Mouse (Mus musculus): Measurements from ENCODE around the gene Ryr3. TPM values are rescaled to one million over a fixed set of nuclear protein-coding genes. Genes with fewer than 3 reads are reported as not detected.

Ryr3 gene
- polyA plus RNA-seq, 1 experiment: 5.3 TPM

DNA sequence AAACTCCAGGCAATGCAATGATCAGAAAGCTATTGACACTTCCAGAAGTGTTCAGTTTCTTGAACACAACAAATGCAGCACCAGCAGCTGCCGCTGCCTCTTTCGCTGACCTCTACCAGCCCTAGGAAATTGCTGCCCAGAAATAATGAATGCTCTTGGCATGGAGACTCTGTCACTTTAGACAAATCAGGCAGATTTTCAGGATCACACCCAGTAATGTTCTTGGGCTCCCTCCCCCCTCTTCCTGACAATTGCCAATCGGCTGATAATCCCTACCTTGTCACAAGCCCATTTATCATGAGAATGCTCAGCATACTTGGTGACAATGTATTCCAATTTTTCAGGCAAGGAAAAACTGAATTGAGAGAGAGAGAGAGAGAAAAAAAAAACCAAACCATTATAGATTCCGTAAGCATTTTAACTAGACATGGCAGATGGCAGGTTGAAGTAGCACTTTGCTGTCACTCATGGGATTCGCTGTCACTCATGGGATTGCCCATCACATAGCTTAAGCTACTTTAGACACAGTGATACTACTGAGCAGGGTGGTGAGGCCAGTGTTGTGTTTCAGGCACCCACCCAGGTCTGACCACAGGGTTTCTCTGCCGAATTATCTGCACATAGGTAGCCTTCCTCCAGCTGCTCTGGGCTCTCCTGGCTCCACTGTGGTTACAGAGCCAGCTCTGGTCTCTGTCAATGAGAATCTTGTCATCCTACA, 455.5 kb downstream of the Ryr3 start:
- no peaks in the 10 kb centered on the region for H3K79me2 ChIP-seq (ENCODE audit: control insufficient read depth, insufficient read depth)
- no peaks in the 10 kb centered on the region for H3K36me3 ChIP-seq (ENCODE audit: control insufficient read depth, insufficient read depth)
- H3K4me3 ChIP-seq: no peak overlapping the region
- TF ChIP-seq TCF12 (IDR thresholded peaks at IDR 0.05; ENCODE audit: insufficient read depth, poor library complexity, severe bottlenecking) (no peak), E2F4 (IDR thresholded peaks at IDR 0.05; ENCODE audit: insufficient read depth) (no peak), MYOG (IDR thresholded peaks at IDR 0.05; ENCODE audit: control insufficient read depth in 1 of 3, insufficient read depth in 1 of 3, insufficient read length in 2 of 3, low read depth in 2 of 3) (no peak), USF1 (IDR thresholded peaks at IDR 0.05; ENCODE audit: low read depth) (no peak), MYOD1 (IDR thresholded peaks at IDR 0.05; ENCODE audit: control insufficient read depth in 1 of 3, insufficient read length in 2 of 3, low read depth in 2 of 3) (no peak), MAX (IDR thresholded peaks at IDR 0.05; ENCODE audit: low read depth) (no peak), CEBPB (IDR thresholded peaks at IDR 0.05; ENCODE audit: insufficient read depth, poor library complexity, severe bottlenecking) (no peak), POLR2AphosphoS2 (IDR thresholded peaks at IDR 0.05; ENCODE audit: insufficient read length, low read depth) (no peak), POLR2A (IDR thresholded peaks at IDR 0.05; ENCODE audit: insufficient read length, low read depth) (no peak), SRF (IDR thresholded peaks at IDR 0.05; ENCODE audit: control insufficient read depth, insufficient read length, low read depth) (no peak), REST (IDR thresholded peaks at IDR 0.05; ENCODE audit: insufficient read depth, insufficient read length) (no peak), TCF3 (IDR thresholded peaks at IDR 0.05; ENCODE audit: insufficient read length, low read depth) (no peak)
- no peak overlapping the region for H3ac ChIP-seq (ENCODE audit: control insufficient read depth, insufficient read length)
- H3K4me2 ChIP-seq (ENCODE audit: low read depth): no peak overlapping the region
- H3K27me3 ChIP-seq (ENCODE audit: control insufficient read depth, insufficient read depth, insufficient read length): no peaks in the 10 kb centered on the region

DNA sequence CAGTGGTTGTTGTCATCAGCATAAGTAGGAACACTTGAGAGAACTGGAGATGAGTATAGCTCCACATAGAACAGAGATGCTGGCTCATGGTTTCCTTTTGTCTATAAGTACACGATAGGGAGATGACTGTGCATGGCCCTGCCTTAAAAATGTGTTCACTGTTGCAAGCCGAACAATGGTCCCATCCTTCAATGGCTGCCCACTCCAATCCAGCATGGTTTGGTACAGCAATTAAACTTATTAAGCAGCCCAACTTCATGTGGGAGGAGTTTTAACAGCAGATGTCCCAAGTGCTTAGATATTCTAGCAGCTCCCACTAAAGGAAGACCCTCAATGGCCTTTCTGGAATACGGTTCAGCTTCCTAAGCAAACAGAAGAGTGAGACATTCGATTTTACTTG, 456.2 kb downstream of the Ryr3 start:
- no peaks in the 10 kb centered on the region for H3K79me2 ChIP-seq (ENCODE audit: control insufficient read depth, insufficient read depth)

DNA sequence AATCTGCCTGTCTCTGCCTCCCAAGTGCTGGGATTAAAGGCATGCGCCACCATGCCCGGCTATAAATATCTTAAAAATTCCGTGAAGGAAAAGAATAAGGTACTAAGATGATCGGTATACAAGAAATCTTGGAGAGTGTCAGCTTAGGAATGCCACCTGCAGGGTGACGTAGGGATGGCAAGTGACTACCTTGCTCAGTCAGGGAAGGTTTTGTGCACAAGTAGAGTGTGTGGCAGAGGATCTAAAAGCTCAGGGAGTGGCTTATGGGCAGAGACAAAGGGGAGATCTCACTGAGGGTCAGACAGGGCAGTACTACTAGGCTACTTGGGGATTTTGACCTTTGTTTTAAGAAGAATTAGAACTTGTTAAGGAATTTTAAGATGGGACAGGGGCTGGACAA, 457.2 kb downstream of the Ryr3 start:
- Histone ChIP-seq H3K4me2 (ENCODE audit: low read depth) (no peak overlapping the region), H3K27me3 (ENCODE audit: control insufficient read depth, insufficient read depth, insufficient read length) (no peaks in the 10 kb centered on the region), H3K4me3 (no peak overlapping the region), H3K79me2 (ENCODE audit: control insufficient read depth, insufficient read depth) (no peaks in the 10 kb centered on the region), H3K36me3 (ENCODE audit: control insufficient read depth, insufficient read depth) (no peaks in the 10 kb centered on the region), H3ac (ENCODE audit: control insufficient read depth, insufficient read length) (no peak overlapping the region)
- TF ChIP-seq MYOG (IDR thresholded peaks at IDR 0.05; ENCODE audit: control insufficient read depth in 1 of 3, insufficient read depth in 1 of 3, insufficient read length in 2 of 3, low read depth in 2 of 3) (no peak), TCF12 (IDR thresholded peaks at IDR 0.05; ENCODE audit: insufficient read depth, poor library complexity, severe bottlenecking) (no peak), MAX (IDR thresholded peaks at IDR 0.05; ENCODE audit: low read depth) (no peak), MYOD1 (IDR thresholded peaks at IDR 0.05; ENCODE audit: control insufficient read depth in 1 of 3, insufficient read length in 2 of 3, low read depth in 2 of 3) (no peak), POLR2AphosphoS2 (IDR thresholded peaks at IDR 0.05; ENCODE audit: insufficient read length, low read depth) (no peak), TCF3 (IDR thresholded peaks at IDR 0.05; ENCODE audit: insufficient read length, low read depth) (no peak), USF1 (IDR thresholded peaks at IDR 0.05; ENCODE audit: low read depth) (no peak), REST (IDR thresholded peaks at IDR 0.05; ENCODE audit: insufficient read depth, insufficient read length) (no peak), E2F4 (IDR thresholded peaks at IDR 0.05; ENCODE audit: insufficient read depth) (no peak), CEBPB (IDR thresholded peaks at IDR 0.05; ENCODE audit: insufficient read depth, poor library complexity, severe bottlenecking) (no peak), POLR2A (IDR thresholded peaks at IDR 0.05; ENCODE audit: insufficient read length, low read depth) (no peak), SRF (IDR thresholded peaks at IDR 0.05; ENCODE audit: control insufficient read depth, insufficient read length, low read depth) (no peak)

More for the DNA sequence above, 456.2 kb downstream of the Ryr3 start:
- H3K36me3 ChIP-seq (ENCODE audit: control insufficient read depth, insufficient read depth): no peaks in the 10 kb centered on the region
- no peak overlapping the region for H3K4me3 ChIP-seq
- H3K4me2 ChIP-seq (ENCODE audit: low read depth): no peak overlapping the region
- no peak for TF ChIP-seq CEBPB (IDR thresholded peaks at IDR 0.05; ENCODE audit: insufficient read depth, poor library complexity, severe bottlenecking)
- no peak for TF ChIP-seq POLR2AphosphoS2 (IDR thresholded peaks at IDR 0.05; ENCODE audit: insufficient read length, low read depth)
- no peak for TF ChIP-seq SRF (IDR thresholded peaks at IDR 0.05; ENCODE audit: control insufficient read depth, insufficient read length, low read depth)
- no peak for TF ChIP-seq MYOD1 (IDR thresholded peaks at IDR 0.05; ENCODE audit: control insufficient read depth in 1 of 3, insufficient read length in 2 of 3, low read depth in 2 of 3)
- TF ChIP-seq REST (IDR thresholded peaks at IDR 0.05; ENCODE audit: insufficient read depth, insufficient read length): no peak
- TF ChIP-seq MYOG (IDR thresholded peaks at IDR 0.05; ENCODE audit: control insufficient read depth in 1 of 3, insufficient read depth in 1 of 3, insufficient read length in 2 of 3, low read depth in 2 of 3): no peak
- no peak for TF ChIP-seq E2F4 (IDR thresholded peaks at IDR 0.05; ENCODE audit: insufficient read depth)
- TF ChIP-seq TCF12 (IDR thresholded peaks at IDR 0.05; ENCODE audit: insufficient read depth, poor library complexity, severe bottlenecking): no peak
- no peak for TF ChIP-seq USF1 (IDR thresholded peaks at IDR 0.05; ENCODE audit: low read depth)
- no peak overlapping the region for H3ac ChIP-seq (ENCODE audit: control insufficient read depth, insufficient read length)
- no peaks in the 10 kb centered on the region for H3K27me3 ChIP-seq (ENCODE audit: control insufficient read depth, insufficient read depth, insufficient read length)

GRCm38 (mm10) chr2:112758732-112759131, 458.2 kb downstream of the Ryr3 start:
- Histone ChIP-seq H3K4me2 (ENCODE audit: low read depth) (no peak overlapping the region), H3K79me2 (ENCODE audit: control insufficient read depth, insufficient read depth) (no peaks in the 10 kb centered on the region), H3K36me3 (ENCODE audit: control insufficient read depth, insufficient read depth) (no peaks in the 10 kb centered on the region), H3K27me3 (ENCODE audit: control insufficient read depth, insufficient read depth, insufficient read length) (no peaks in the 10 kb centered on the region), H3ac (ENCODE audit: control insufficient read depth, insufficient read length) (no peak overlapping the region), H3K4me3 (no peak overlapping the region)
- TF ChIP-seq USF1 (IDR thresholded peaks at IDR 0.05; ENCODE audit: low read depth) (no peak), MYOG (IDR thresholded peaks at IDR 0.05; ENCODE audit: control insufficient read depth in 1 of 3, insufficient read depth in 1 of 3, insufficient read length in 2 of 3, low read depth in 2 of 3) (no peak), POLR2AphosphoS2 (IDR thresholded peaks at IDR 0.05; ENCODE audit: insufficient read length, low read depth) (no peak), REST (IDR thresholded peaks at IDR 0.05; ENCODE audit: insufficient read depth, insufficient read length) (no peak), MAX (IDR thresholded peaks at IDR 0.05; ENCODE audit: low read depth) (no peak), POLR2A (IDR thresholded peaks at IDR 0.05; ENCODE audit: insufficient read length, low read depth) (no peak), SRF (IDR thresholded peaks at IDR 0.05; ENCODE audit: control insufficient read depth, insufficient read length, low read depth) (no peak), CEBPB (IDR thresholded peaks at IDR 0.05; ENCODE audit: insufficient read depth, poor library complexity, severe bottlenecking) (no peak), TCF12 (IDR thresholded peaks at IDR 0.05; ENCODE audit: insufficient read depth, poor library complexity, severe bottlenecking) (no peak), E2F4 (IDR thresholded peaks at IDR 0.05; ENCODE audit: insufficient read depth) (no peak), MYOD1 (IDR thresholded peaks at IDR 0.05; ENCODE audit: control insufficient read depth in 1 of 3, insufficient read length in 2 of 3, low read depth in 2 of 3) (no peak), TCF3 (IDR thresholded peaks at IDR 0.05; ENCODE audit: insufficient read length, low read depth) (no peak)

All from myocyte (in vitro differentiated cells).